Comparison of ENCODE assay signal across 8 mouse cellular contexts in the genomic region with DNA sequence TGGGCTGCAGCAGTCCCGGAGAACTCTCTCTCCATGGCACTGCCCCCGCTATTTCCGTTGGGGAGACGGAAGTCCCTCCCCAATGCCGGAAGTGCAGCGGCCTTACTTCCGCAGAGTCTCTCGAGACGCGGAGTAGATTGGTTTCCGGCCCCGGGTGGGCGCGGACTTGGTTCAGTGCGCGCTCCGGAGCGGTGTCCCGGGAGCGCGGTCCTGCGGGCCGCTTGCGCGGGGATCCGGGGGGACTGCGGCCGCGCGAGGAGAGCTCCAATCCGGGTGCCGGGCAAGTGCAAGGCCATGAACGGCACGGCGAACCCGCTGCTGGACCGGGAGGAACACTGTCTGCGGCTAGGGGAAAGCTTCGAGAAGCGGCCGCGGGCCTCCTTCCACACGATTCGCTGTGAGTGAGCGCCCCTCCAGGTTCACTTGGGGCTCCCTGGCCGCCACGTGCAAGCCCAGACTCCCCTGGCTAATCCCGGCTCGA. TPM values are rescaled to one million over a fixed set of nuclear protein-coding genes. Genes with fewer than 3 reads are reported as not detected.
A peak's percentile ranks its signal among the peaks of the same experiment; 100 is the strongest.
DNase-seq lines count a peak whose midpoint lies in the region; ATAC-seq and TF ChIP-seq lines count a peak whose summit lies in the region.

A gene (minus strand): TSS at position 66 of the 481 bp plus-strand sequence.

- no peak for TF ChIP-seq CTCF in bone marrow macrophage, adult 2 months (IDR thresholded peaks at IDR 0.05; ENCODE audit: low read depth, low read length)
- no peak for TF ChIP-seq CTCF in embryonic fibroblast, embryonic 13.5 days (IDR thresholded peaks at IDR 0.05; ENCODE audit: borderline replicate concordance, insufficient read depth, low read length)

- no peaks in the 10 kb centered on the region for H3K27me3 ChIP-seq in heart, embryonic 10.5 days (ENCODE audit: insufficient read depth, poor library complexity, severe bottlenecking)
- no peaks in the 10 kb centered on the region for H3K27me3 ChIP-seq in kidney, embryonic 15.5 days

- DNase-seq in A20 (ENCODE audit: low read depth, low spot score) (peak; percentile 94), liver (peak; percentile 93)
- peak; percentile 97 for DNase-seq in heart, embryonic 10.5 days (ENCODE audit: low spot score)
- peak; percentile 89 to 93 for DNase-seq in spleen, postnatal 4 days (ENCODE audit: low spot score in 2 of 2)

- H3K27ac ChIP-seq in bone marrow macrophage, adult 2 months (ENCODE audit: insufficient read depth, low read depth, low read length) = peak within 1 kb of the TSS; percentile 90
- peak within 1 kb of the TSS; percentile 79 for H3K27ac ChIP-seq in embryonic fibroblast, embryonic 13.5 days (ENCODE audit: insufficient read depth, low read length)
- H3K27ac ChIP-seq in heart, embryonic 10.5 days = peak within 1 kb of the TSS; percentile 94
- H3K27ac ChIP-seq in kidney, embryonic 15.5 days = peak within 1 kb of the TSS; percentile 94

- TF ChIP-seq POLR2A in bone marrow macrophage, adult 2 months (IDR thresholded peaks at IDR 0.05; ENCODE audit: borderline replicate concordance, low read depth, low read length) = no peak
- peak; percentile 79 for TF ChIP-seq POLR2A in embryonic fibroblast, embryonic 13.5 days (IDR thresholded peaks at IDR 0.05; ENCODE audit: low read depth, low read length)

- H3K4me1 ChIP-seq in bone marrow macrophage, adult 2 months (ENCODE audit: control insufficient read depth, insufficient read depth, low read length) = peaks cover 10% of the 10 kb centered on the region
- peaks cover 6% of the 10 kb centered on the region; the same call in 1 of the 2 replicates for H3K4me1 ChIP-seq in embryonic fibroblast, embryonic 13.5 days (ENCODE audit: control insufficient read depth, insufficient read depth, low read length)
- peaks cover 27% of the 10 kb centered on the region for H3K4me1 ChIP-seq in heart, embryonic 10.5 days
- peaks cover 36% of the 10 kb centered on the region for H3K4me1 ChIP-seq in kidney, embryonic 15.5 days

- peak within 1 kb of the TSS; percentile 77 for H3K4me2 ChIP-seq in kidney, embryonic 15.5 days

- H3K9ac ChIP-seq in kidney, embryonic 15.5 days = peak within 1 kb of the TSS; percentile 96

- under 1% methylated on average over 49 of the region's 49 CpGs for WGBS in heart, embryonic 10.5 days
- WGBS in kidney, embryonic 15.5 days = under 1% methylated on average over 49 of the region's 49 CpGs

- H3K36me3 ChIP-seq in heart, embryonic 10.5 days = peaks cover 51% of the 10 kb centered on the region
- H3K36me3 ChIP-seq in kidney, embryonic 15.5 days = peaks cover 52% of the 10 kb centered on the region

- peak; percentile 96 for ATAC-seq in kidney, embryonic 15.5 days (replicated peaks; ENCODE audit: low FRiP score)
- peak; percentile 93 for ATAC-seq in monocyte, adult 5-6 weeks (replicated peaks; ENCODE audit: insufficient number of reproducible peaks, low FRiP score, low TSS enrichment, poor library complexity, severe bottlenecking)

- H3K9me3 ChIP-seq in heart, embryonic 10.5 days = no peaks in the 10 kb centered on the region
- H3K9me3 ChIP-seq in kidney, embryonic 15.5 days (replicated peaks) = no peaks in the 10 kb centered on the region

- H3K4me3 ChIP-seq in bone marrow macrophage, adult 2 months (ENCODE audit: insufficient read depth, low read length) = peak within 1 kb of the TSS; percentile 91
- H3K4me3 ChIP-seq in embryonic fibroblast, embryonic 13.5 days (ENCODE audit: insufficient read depth, low read length) = peak within 1 kb of the TSS; percentile 93
- H3K4me3 ChIP-seq in heart, embryonic 10.5 days = peak within 1 kb of the TSS; percentile 73
- H3K4me3 ChIP-seq in kidney, embryonic 15.5 days (replicated peaks) = peak within 1 kb of the TSS; percentile 94

RNA-seq across cellular contexts. Expression of the gene that starts here (rescaled TPM):
- polyA plus RNA-seq in bone marrow macrophage, adult 2 months (2012; ENCODE audit: insufficient read depth, insufficient read length, missing spikeins) = 30.6 and 30.8 TPM in 2 replicates
- polyA plus RNA-seq in embryonic fibroblast, embryonic 13.5 days (2011; ENCODE audit: insufficient read length, low read depth, missing spikeins) = 55.8 and 57.7 TPM in 2 replicates
- 52.7 and 64.4 TPM in 2 replicates for polyA plus RNA-seq in heart, embryonic 10.5 days (2016; fragmentation: Nextera tagmentation; extraction: Ambion mirVana)
- 58.4 and 63.5 TPM in 2 replicates for polyA plus RNA-seq in kidney, embryonic 15.5 days (2015; fragmentation: Nextera tagmentation; extraction: Ambion mirVana)
- total RNA-seq in monocyte, adult 5-6 weeks (2017) = 46.2 to 75.1 TPM (median 57.2 TPM) in 3 replicates

Comparison
In these comparisons a context has a peak if more than half of its experiments do, and no peak if none do; other contexts are left out.
1. Peak in every context shown above with its lines: DNase-seq, ATAC-seq, H3K4me3 ChIP-seq and H3K27ac ChIP-seq.